Mouse (Mus musculus) adrenal gland, postnatal 14 days (tissue): ENCODE measurements around the gene Cyp1a2. TPM values are rescaled to one million over a fixed set of nuclear protein-coding genes. Genes with fewer than 3 reads are reported as not detected.
"Not testable (repeated sequence)": the region's sequence is repeated elsewhere in the genome, so short reads cannot be mapped to it uniquely, and the experiment has no call there.

Experiments
- DNase-seq: peaks from one replicate; pipeline ENCODE4 v3.0.0; 2021; ENCODE audit warnings: mixed read lengths
- long read RNA-seq, 2 experiments: library from polyadenylated mRNA; stranded (forward); transcript quantifications; one replicate each; pipeline ENCODE4 v2.0.0; 2021
- total RNA-seq: library from RNA; stranded (reverse); gene quantifications from 2 replicates; pipeline ENCODE4 v1.2.3, GENCODE M21; 2021

Cyp1a2 gene
- 1.5 and 43.1 TPM in 2 replicates for total RNA-seq
- long read RNA-seq, experiment 1, partial matches to known transcripts = 0 of 1 reads
- long read RNA-seq, experiment 1, other reads (novel, unspliced or antisense) = 0 of 1 reads
- long read RNA-seq, experiment 2, transcript Cyp1a2-201 (7 exons, 1,940 nt) = major isoform, 37 of 44 reads
- long read RNA-seq, experiment 2, partial matches to known transcripts = 5 of 44 reads
- long read RNA-seq, experiment 2, other reads (novel, unspliced or antisense) = 2 of 44 reads

GRCm38 (mm10) chr9:57683520-57683919, at the start of gene Cyp1a2:
Gene Cyp1a2, minus strand, starts transcription at chr9:57683703.
- no peak for DNase-seq

GRCm38 (mm10) chr9:57728312-57728711, 44.8 kb upstream of the Cyp1a2 start:
- no peak for DNase-seq

GRCm38 (mm10) chr9:57724701-57725100, 41.2 kb upstream of the Cyp1a2 start:
- DNase-seq = no peak

- DNase-seq = no peak
Measured at GRCm38 (mm10) chr9:57723796-57724195, 40.3 kb upstream of the Cyp1a2 start.

GRCm38 (mm10) chr9:57723315-57723715, 39.8 kb upstream of the Cyp1a2 start:
- peak; percentile 65 for DNase-seq

- DNase-seq = no peak
Measured at GRCm38 (mm10) chr9:57722371-57722770, 38.9 kb upstream of the Cyp1a2 start.

GRCm38 (mm10) chr9:57720736-57721135, 37.2 kb upstream of the Cyp1a2 start:
- DNase-seq = no peak

- DNase-seq = peak; percentile 10
Measured at GRCm38 (mm10) chr9:57718408-57718807, 34.9 kb upstream of the Cyp1a2 start.

GRCm38 (mm10) chr9:57712194-57712593, 28.7 kb upstream of the Cyp1a2 start:
- DNase-seq = no peak

GRCm38 (mm10) chr9:57710214-57710613, 26.7 kb upstream of the Cyp1a2 start:
- DNase-seq = not testable (repeated sequence)

GRCm38 (mm10) chr9:57708720-57709274, 25.3 kb upstream of the Cyp1a2 start:
- DNase-seq = peak; percentile 56

- DNase-seq = peak; percentile 97
Measured at GRCm38 (mm10) chr9:57708068-57708719, 24.7 kb upstream of the Cyp1a2 start, which contains the start of gene Edc3. Gene Edc3, plus strand, starts transcription at chr9:57708540.

GRCm38 (mm10) chr9:57706496-57706895, 23.0 kb upstream of the Cyp1a2 start:
- DNase-seq = no peak

- DNase-seq = no peak
Measured at GRCm38 (mm10) chr9:57698466-57699150, 15.1 kb upstream of the Cyp1a2 start.

GRCm38 (mm10) chr9:57697380-57697779, 13.9 kb upstream of the Cyp1a2 start:
- no peak for DNase-seq

GRCm38 (mm10) chr9:57696380-57697285, 13.1 kb upstream of the Cyp1a2 start:
- peak; percentile 46 for DNase-seq

- no peak for DNase-seq
Measured at GRCm38 (mm10) chr9:57694108-57694507, 10.6 kb upstream of the Cyp1a2 start.

- DNase-seq = no peak
Measured at GRCm38 (mm10) chr9:57688606-57689005, 5.1 kb upstream of the Cyp1a2 start.

GRCm38 (mm10) chr9:57688158-57688557, 4.7 kb upstream of the Cyp1a2 start:
- DNase-seq = peak; percentile 29

- DNase-seq = no peak
Measured at GRCm38 (mm10) chr9:57687751-57688150, 4.2 kb upstream of the Cyp1a2 start, which contains the start of gene Cyp1a1. Gene Cyp1a1, plus strand, starts transcription at chr9:57687928.

GRCm38 (mm10) chr9:57686011-57686410, 2.5 kb upstream of the Cyp1a2 start:
- DNase-seq = no peak

GRCm38 (mm10) chr9:57681411-57681810, 2.1 kb downstream of the Cyp1a2 start:
- DNase-seq = no peak
